Mouse (Mus musculus) limb, embryonic 13.5 days (tissue): ENCODE data around the gene Anxa5. TPM values are rescaled to one million over a fixed set of nuclear protein-coding genes. Genes with fewer than 3 reads are reported as not detected.

ENCODE experiments used
- ATAC-seq: fragments of 200-750 bp; cut with Nextera tagmentation; 2 replicates; pipeline ENCODE4 v1.8.0; 2017; ENCODE audit warnings: low read depth, moderate number of reproducible peaks, moderate TSS enrichment; ENCODE audit not compliant: low FRiP score
- H3K27ac ChIP-seq: fragments of 300-500 bp; sonication (generic); 2 replicates; pipeline ENCODE4 v1.5.1; 2015; ENCODE audit warnings: inconsistent platforms, mild to moderate bottlenecking, moderate library complexity
- H3K27me3 ChIP-seq: fragments of 300-500 bp; sonication (generic); 2 replicates; pipeline ENCODE4 v1.6.1; 2015; ENCODE audit warnings: mild to moderate bottlenecking, inconsistent platforms
- H3K36me3 ChIP-seq: fragments of 300-500 bp; sonication (generic); 2 replicates; pipeline ENCODE4 v1.6.1; 2015; ENCODE audit warnings: inconsistent platforms, mild to moderate bottlenecking, moderate library complexity
- H3K4me1 ChIP-seq: fragments of 300-500 bp; sonication (generic); 2 replicates; pipeline ENCODE4 v1.6.1; 2015; ENCODE audit warnings: inconsistent platforms
- H3K4me2 ChIP-seq: fragments of 300-500 bp; sonication (generic); replicated peaks from 2 replicates; pipeline ENCODE4 v1.6.1; 2015; ENCODE audit warnings: inconsistent platforms, mild to moderate bottlenecking, moderate library complexity
- H3K4me3 ChIP-seq: fragments of 300-500 bp; sonication (generic); 2 replicates; pipeline ENCODE4 v1.5.1; 2015; ENCODE audit warnings: moderate library complexity, mild to moderate bottlenecking, inconsistent platforms
- H3K9ac ChIP-seq: fragments of 300-500 bp; sonication (generic); 2 replicates; pipeline ENCODE4 v1.6.1; 2015; ENCODE audit warnings: mild to moderate bottlenecking, inconsistent platforms
- H3K9me3 ChIP-seq: fragments of 300-500 bp; sonication (generic); 2 replicates; pipeline ENCODE4 v1.6.1; 2016; ENCODE audit warnings: inconsistent platforms
- WGBS: fragments of 180-500 bp; shearing (Covaris S2); methylation state at CpG from one replicate; pipeline ENCODE4 v1.1.7; 2015; 5-methylcytosine and 5-hydroxymethylcytosine counted together
- polyA plus RNA-seq: library from polyadenylated mRNA; unstranded; fragments of >200 nt; fragmentation: Nextera tagmentation; extraction: Ambion mirVana; gene quantifications from 2 replicates; pipeline ENCODE4 v1.2.1, GENCODE M21; 2015

Gene Anxa5
- polyA plus RNA-seq, 1 experiment from 2014 or later, result 334 TPM

DNA sequence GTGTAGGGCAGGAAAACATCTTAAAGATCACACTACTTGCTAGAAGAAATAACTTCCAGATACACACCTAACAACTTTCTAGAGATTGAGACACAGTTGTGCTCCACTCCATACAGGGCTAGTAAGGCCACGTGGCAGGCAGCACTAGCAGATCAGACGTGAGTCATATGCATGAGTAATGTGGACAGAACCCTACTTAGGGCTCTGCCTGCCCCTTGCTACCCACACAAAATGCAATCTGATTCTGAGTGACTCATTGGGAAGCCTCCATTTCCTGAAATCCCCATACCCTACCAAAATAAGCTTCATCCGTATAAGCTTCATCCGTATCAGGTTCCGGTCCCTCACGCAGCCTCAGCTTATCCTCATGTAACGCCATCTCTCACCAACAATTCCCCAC is 8.1 kb downstream of the Anxa5 start:
- WGBS, result 82% methylated on average over 7 of the region's 7 CpGs
- ATAC-seq, result peak; percentile 15; the same call in 1 of the 2 replicates

DNA sequence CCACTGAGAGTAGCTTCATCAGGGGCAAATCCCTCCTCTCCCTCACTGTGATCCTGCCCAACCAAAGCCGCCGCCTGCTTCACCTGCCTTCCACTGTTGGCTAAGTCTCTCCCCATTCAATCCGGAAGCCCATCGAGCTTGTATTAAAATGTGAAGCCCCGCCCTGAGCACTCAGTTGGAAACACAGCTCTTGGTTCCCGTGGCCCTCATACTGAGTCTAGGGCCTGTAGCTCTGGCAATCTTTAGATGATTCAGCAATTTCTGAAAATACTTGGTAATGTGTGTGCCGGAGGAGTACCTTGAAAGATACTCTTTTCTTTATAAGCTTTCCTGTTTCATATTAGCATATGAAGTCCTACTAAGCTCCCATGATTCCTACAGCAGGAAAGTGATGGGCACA is 10.2 kb downstream of the Anxa5 start:
- Histone ChIP-seq H3K4me2 (no peak overlapping the region), H3K4me1 (peaks cover 5% of the 10 kb centered on the region; the same call in 1 of the 2 replicates), H3K27me3 (no peaks in the 10 kb centered on the region), H3K27ac (no peak overlapping the region), H3K4me3 (no peak overlapping the region), H3K36me3 (peaks cover 24% of the 10 kb centered on the region), H3K9me3 (no peaks in the 10 kb centered on the region), H3K9ac (no peak overlapping the region)
- ATAC-seq, result no peak
- 70% methylated on average over 7 of the region's 7 CpGs for WGBS

More for the DNA sequence above, 8.1 kb downstream of the Anxa5 start:
- H3K4me1 ChIP-seq, result peaks cover 11% of the 10 kb centered on the region; the same call in 1 of the 2 replicates
- no peaks in the 10 kb centered on the region for H3K27me3 ChIP-seq
- H3K27ac ChIP-seq, result no peak overlapping the region
- H3K9ac ChIP-seq, result no peak overlapping the region
- no peaks in the 10 kb centered on the region for H3K9me3 ChIP-seq
- no peak overlapping the region for H3K4me2 ChIP-seq
- no peak overlapping the region for H3K4me3 ChIP-seq
- H3K36me3 ChIP-seq, result peaks cover 12% of the 10 kb centered on the region

DNA sequence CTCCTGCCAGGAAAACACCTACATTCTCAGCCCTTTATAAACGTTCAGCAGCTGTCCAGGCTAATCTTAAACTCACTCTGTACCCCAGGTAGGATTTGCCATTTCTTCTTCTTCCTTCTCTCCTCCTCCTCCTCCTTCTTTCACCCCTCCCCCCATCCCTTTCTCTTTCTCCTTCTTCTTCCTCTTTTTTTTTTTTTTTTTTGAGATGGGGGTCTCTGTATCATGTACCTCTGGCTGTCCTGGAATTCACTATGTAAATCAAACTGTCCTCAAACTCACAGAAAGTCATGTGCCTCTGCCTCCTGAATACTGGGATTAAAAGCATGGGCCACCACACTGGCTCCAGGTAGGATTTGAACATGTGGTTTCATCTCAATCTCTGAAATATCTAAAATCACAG is 13.3 kb downstream of the Anxa5 start:
- Histone ChIP-seq H3K4me1 (no peaks in the 10 kb centered on the region), H3K27me3 (no peaks in the 10 kb centered on the region), H3K36me3 (peaks cover 50% of the 10 kb centered on the region), H3K9me3 (no peaks in the 10 kb centered on the region), H3K4me3 (no peak overlapping the region), H3K4me2 (no peak overlapping the region), H3K9ac (no peak overlapping the region), H3K27ac (no peak overlapping the region)
- 7% methylated on average over 1 of the region's 1 CpGs for WGBS
- no peak for ATAC-seq

DNA sequence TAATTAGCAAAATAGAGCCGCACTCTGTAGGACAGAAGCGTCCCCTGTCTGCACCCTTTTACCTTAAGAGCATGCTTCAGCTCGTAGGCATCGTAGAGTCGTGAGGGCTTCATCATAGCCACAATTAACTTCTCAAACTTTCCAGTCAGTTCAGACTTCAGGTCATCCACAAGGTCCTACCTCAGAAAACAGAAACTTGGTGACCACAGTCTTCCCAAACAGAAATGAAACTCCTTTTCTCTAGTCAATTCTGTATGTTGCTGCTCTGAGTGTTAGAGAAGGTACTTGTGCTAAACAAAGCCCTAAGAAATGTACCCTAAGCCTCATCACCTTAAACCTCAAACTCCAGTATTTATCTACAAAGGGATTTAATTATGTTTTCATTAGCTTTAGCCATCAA is 13.9 kb downstream of the Anxa5 start:
- 47% methylated on average over 5 of the region's 5 CpGs for WGBS
- Histone ChIP-seq H3K4me1 (no peaks in the 10 kb centered on the region), H3K36me3 (peaks cover 52% of the 10 kb centered on the region), H3K4me3 (no peak overlapping the region), H3K27ac (no peak overlapping the region), H3K9ac (no peak overlapping the region), H3K4me2 (no peak overlapping the region), H3K9me3 (no peaks in the 10 kb centered on the region), H3K27me3 (no peaks in the 10 kb centered on the region)
- no peak for ATAC-seq

DNA sequence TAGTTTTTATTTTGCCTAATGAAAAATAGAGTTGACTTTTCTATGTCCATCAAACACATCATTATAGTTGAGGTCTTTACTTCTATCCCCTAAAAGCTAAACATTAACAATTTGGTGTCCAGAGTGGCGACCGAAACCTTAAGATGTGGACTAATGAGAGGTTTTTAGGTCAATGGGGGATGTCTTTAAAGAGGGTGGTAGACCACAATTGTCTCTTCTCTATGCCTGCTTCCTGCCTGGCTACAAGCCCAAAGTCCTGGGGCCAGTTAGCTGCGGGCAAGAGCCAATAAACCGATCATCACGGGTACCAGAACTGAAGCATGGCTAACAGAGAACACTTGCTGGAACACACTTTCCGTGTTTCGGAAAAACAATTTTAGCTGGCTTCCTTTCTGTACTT is 15.0 kb downstream of the Anxa5 start:
- no peak overlapping the region for H3K9ac ChIP-seq
- no peak overlapping the region for H3K4me2 ChIP-seq
- H3K9me3 ChIP-seq, result no peaks in the 10 kb centered on the region
- no peak for ATAC-seq
- no peaks in the 10 kb centered on the region for H3K27me3 ChIP-seq
- no peaks in the 10 kb centered on the region for H3K4me1 ChIP-seq
- H3K36me3 ChIP-seq, result peaks cover 59% of the 10 kb centered on the region
- no peak overlapping the region for H3K4me3 ChIP-seq
- 61% methylated on average over 7 of the region's 7 CpGs for WGBS
- H3K27ac ChIP-seq, result no peak overlapping the region

DNA sequence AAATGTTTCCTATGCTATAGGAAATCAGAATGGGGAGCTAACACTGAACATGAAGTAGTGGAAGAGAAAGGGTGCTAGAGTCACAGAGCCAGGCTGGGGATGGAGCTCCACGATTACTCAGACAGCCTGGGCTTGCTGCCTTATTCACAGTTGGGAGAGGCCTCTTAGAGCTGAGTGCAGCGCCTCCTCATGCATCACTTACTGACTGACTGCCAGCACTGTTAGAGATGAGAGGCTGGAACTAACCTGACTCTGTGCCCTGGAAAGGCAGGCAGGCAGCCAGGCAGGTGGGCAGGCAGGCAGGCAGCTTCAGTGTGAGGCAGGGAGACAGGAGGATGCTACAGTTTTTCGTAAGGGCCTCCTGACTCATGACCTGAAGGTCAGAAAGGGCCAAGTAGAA is 20.1 kb downstream of the Anxa5 start:
- H3K4me3 ChIP-seq, result no peak overlapping the region
- WGBS, result 71% methylated on average over 3 of the region's 3 CpGs
- H3K36me3 ChIP-seq, result peaks cover 87% of the 10 kb centered on the region
- no peak for ATAC-seq
- no peak overlapping the region for H3K9ac ChIP-seq
- no peaks in the 10 kb centered on the region for H3K27me3 ChIP-seq
- no peaks in the 10 kb centered on the region for H3K4me1 ChIP-seq
- no peaks in the 10 kb centered on the region for H3K9me3 ChIP-seq
- no peak overlapping the region for H3K27ac ChIP-seq
- no peak overlapping the region for H3K4me2 ChIP-seq

DNA sequence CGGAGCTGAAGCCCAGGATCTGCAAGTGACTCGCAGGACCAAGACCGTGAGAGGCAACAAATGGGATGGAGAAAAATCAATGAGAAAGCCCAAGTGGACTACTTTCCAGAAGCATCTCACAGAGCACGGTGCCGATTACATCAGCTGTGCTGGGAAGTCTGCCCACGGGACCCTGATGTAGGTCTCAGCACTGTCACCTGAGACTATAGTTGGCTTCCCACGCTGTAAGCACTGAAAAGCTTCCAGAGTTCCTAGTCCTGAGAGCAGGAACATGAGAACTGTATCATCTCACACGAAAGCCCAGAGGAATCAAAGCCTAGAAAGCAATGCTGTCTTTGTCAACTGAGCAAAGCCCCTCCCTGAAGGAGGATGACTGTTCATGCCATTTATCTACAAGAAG is 20.6 kb downstream of the Anxa5 start:
- Histone ChIP-seq H3K27ac (no peak overlapping the region), H3K27me3 (no peaks in the 10 kb centered on the region), H3K9me3 (no peaks in the 10 kb centered on the region), H3K4me1 (peaks cover 3% of the 10 kb centered on the region; the same call in 1 of the 2 replicates), H3K36me3 (peaks cover 89% of the 10 kb centered on the region), H3K9ac (no peak overlapping the region), H3K4me2 (no peak overlapping the region), H3K4me3 (no peak overlapping the region)
- ATAC-seq, result no peak
- 90% methylated on average over 8 of the region's 8 CpGs for WGBS

DNA sequence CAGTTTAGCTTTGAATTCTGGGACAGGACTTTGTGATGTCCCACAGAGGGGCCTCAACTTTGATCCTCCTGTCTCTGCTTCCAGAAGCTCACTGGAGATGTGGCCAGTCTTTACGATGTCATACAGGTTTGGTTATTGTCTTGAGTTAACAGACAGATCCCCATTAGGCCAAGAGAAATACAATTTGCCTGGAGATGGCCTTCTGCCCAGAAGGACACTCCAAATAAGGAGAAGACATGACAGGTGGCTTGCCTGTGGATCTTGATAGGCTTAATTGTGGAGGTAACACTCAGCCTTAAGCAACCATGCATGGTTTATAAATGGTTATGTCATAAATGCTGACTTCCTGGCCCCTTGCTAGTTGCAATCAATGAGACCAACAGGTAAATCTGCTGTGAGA is 23.2 kb downstream of the Anxa5 start:
- Histone ChIP-seq H3K9ac (no peak overlapping the region), H3K36me3 (peaks cover 87% of the 10 kb centered on the region), H3K27ac (no peak overlapping the region), H3K27me3 (no peaks in the 10 kb centered on the region), H3K4me1 (peaks cover 15% of the 10 kb centered on the region), H3K4me3 (no peak overlapping the region), H3K9me3 (no peaks in the 10 kb centered on the region), H3K4me2 (no peak overlapping the region)
- no peak for ATAC-seq
- 93% methylated on average over 1 of the region's 1 CpGs for WGBS

DNA sequence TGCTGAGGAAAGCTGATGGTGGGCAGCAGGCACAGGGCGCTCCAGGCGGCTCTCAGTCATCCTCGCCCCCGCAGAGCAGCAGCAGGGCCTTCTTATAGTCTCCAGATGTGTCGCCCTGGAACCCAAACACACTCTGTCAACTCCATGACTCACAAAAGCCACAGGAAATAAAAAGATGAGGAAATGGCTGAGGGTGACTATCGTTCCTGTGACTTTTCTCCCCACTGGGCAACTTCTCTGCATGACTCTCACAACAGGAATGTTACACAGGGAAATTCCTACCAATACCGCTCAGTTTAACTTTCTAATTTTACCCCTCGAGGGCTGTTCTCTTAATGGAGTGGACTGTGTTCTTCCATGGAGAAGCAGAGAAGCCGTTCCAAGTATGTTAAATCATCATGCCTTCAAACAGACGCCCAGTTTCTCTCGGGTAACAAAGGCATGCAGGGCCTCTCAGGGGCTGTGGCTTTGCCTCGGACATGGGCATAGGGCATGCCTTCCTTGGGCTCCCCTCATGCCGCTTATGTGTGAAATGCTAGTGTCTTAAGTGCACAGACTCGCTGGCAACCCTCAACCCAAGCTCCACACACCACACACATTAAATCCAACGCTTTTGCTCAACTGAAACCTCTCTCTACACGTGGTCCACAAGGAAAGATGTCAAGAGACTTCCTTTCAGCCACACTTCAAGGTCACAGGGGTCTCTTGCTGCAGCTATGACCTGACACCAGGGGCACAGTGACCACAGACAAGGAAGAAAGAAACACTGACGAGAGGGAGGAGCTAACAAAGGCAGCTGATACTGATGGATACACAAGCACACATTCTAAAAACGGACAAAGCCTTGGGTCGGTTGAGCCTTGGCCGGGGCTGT is 26.2 kb downstream of the Anxa5 start:
- Histone ChIP-seq H3K27me3 (no peaks in the 10 kb centered on the region), H3K4me2 (no peak overlapping the region; the same call in 1 of the 2 replicates), H3K9me3 (no peaks in the 10 kb centered on the region), H3K36me3 (peaks cover 61% of the 10 kb centered on the region), H3K9ac (no peak overlapping the region), H3K4me3 (no peak overlapping the region), H3K27ac (peak overlapping the region; percentile 52; the same call in 1 of the 2 replicates), H3K4me1 (peaks cover 15% of the 10 kb centered on the region)
- peak; percentile 49; the same call in 1 of the 2 replicates for ATAC-seq
- WGBS, result 26% methylated on average over 20 of the region's 20 CpGs

DNA sequence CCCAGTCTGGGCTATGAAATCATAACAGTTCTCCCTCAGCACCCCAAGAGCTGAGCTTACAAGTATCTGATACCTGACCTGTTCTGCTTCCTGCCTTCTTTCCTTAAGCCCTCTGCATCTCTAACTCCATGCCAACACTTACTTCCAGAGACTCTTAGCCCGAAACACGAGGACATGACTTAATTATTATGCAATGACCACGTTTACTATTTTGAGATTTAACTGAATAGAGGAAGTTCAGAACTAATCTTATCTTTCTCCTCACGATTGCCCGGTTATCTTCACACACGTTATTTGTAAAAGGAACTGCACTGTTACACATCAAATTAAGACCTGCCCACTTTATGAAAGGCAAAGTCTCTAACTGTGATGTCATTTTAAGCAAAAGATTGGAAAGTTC is 28.8 kb downstream of the Anxa5 start:
- no peak overlapping the region for H3K4me2 ChIP-seq
- peaks cover 38% of the 10 kb centered on the region for H3K36me3 ChIP-seq
- no peaks in the 10 kb centered on the region for H3K9me3 ChIP-seq
- no peaks in the 10 kb centered on the region for H3K27me3 ChIP-seq
- H3K27ac ChIP-seq, result no peak overlapping the region
- no peak overlapping the region for H3K4me3 ChIP-seq
- peaks cover 15% of the 10 kb centered on the region for H3K4me1 ChIP-seq
- 79% methylated on average over 6 of the region's 6 CpGs for WGBS
- no peak for ATAC-seq
- H3K9ac ChIP-seq, result no peak overlapping the region

DNA sequence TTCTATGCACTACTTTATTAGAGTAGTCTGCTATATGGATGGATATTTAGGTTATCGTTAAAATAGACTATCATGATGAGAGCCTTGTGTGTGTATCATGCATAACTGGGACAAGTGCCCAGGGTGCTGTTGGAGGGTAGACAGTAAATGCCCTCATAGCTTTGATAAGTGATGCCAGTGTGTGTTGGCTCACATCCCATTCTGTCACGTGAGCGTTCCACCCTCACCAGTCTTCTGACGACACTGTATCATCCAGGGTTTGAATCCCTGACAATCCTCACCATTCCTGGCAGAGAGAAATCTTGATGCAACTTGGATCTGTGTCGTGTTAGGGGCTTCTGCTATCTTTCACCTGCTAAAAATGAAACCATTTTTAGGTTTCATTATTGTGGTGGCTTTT is 29.2 kb downstream of the Anxa5 start:
- WGBS, result 84% methylated on average over 5 of the region's 5 CpGs

DNA sequence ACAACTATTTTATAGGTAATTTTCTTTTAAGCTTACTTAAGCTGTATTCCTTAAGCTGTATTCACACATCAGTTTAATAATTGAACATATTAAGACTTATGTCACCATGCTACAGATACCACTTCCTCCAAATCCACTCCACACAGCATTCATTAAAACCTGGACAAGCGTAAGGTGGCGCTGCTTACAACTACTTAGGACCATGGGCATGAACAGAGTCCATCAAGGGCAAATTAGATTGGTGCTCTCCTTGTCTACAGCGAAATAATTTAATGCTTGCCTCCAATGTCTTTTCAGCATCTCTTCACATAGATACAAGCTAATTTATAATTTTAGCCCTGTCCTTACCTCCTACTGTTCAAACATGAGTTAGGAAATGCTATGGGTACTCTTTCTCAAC is 29.7 kb downstream of the Anxa5 start:
- Histone ChIP-seq H3K9ac (no peak overlapping the region), H3K4me1 (peaks cover 15% of the 10 kb centered on the region), H3K27ac (no peak overlapping the region), H3K27me3 (no peaks in the 10 kb centered on the region), H3K4me3 (no peak overlapping the region), H3K4me2 (no peak overlapping the region), H3K9me3 (no peaks in the 10 kb centered on the region), H3K36me3 (peaks cover 29% of the 10 kb centered on the region)
- no peak for ATAC-seq
- WGBS, result 97% methylated on average over 3 of the region's 3 CpGs

More for the DNA sequence above, 29.2 kb downstream of the Anxa5 start:
- H3K9me3 ChIP-seq, result no peaks in the 10 kb centered on the region
- H3K36me3 ChIP-seq, result peaks cover 34% of the 10 kb centered on the region
- no peak overlapping the region for H3K9ac ChIP-seq
- H3K4me1 ChIP-seq, result peaks cover 15% of the 10 kb centered on the region
- no peak overlapping the region for H3K4me2 ChIP-seq
- no peak overlapping the region for H3K27ac ChIP-seq
- H3K4me3 ChIP-seq, result no peak overlapping the region
- no peaks in the 10 kb centered on the region for H3K27me3 ChIP-seq
- ATAC-seq, result no peak

DNA sequence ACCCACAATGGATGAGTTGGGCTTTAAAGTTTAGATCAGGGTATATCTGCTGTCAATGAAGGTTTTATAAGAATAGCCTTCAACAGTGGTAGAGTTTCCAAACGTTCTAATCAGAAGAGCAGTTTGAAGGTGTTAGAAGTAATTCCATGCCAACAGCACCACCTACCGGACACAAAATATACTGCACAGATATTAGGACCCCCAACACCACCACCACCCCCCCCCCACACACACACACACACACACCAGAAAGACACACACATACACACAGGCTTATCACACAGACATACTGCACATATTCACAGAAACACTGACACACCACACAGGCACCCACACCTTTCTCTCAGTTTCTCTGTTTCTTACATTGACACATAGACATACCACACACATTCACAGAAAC is 33.3 kb downstream of the Anxa5 start:
- Histone ChIP-seq H3K9ac (no peak overlapping the region), H3K27ac (no peak overlapping the region), H3K4me3 (no peak overlapping the region), H3K4me1 (peaks cover 12% of the 10 kb centered on the region), H3K9me3 (no peaks in the 10 kb centered on the region), H3K4me2 (no peak overlapping the region), H3K36me3 (no peaks in the 10 kb centered on the region), H3K27me3 (no peaks in the 10 kb centered on the region)
- WGBS, result 0% methylated on average over 2 of the region's 2 CpGs
- peak; percentile 42; the same call in 1 of the 2 replicates for ATAC-seq
